Mouse (Mus musculus) MEL (cell line): ENCODE results near the gene Ilf2. TPM values are rescaled to one million over a fixed set of nuclear protein-coding genes. Genes with fewer than 3 reads are reported as not detected.

Experiments used
- DNase-seq: peaks from one replicate; pipeline ENCODE4 v3.0.0; 2011; ENCODE audit warnings: low read depth, low spot score
- H3K27ac ChIP-seq: 2 replicates; pipeline ENCODE4 v1.5.1; 2012; ENCODE audit warnings: low read depth, mild to moderate bottlenecking, control low read depth, low read length, moderate library complexity; ENCODE audit not compliant: control insufficient read depth
- H3K27me3 ChIP-seq, 2 experiments: fragments of 150-350 bp in 1 of 2; sonication (generic) in 1 of 2; 2 replicates each; pipeline ENCODE4 v1.6.1; 2012; ENCODE audit warnings: low read length in 2 of 2, mild to moderate bottlenecking in 2 of 2, improper control_type of control experiment in 1 of 2, moderate library complexity in 1 of 2; ENCODE audit not compliant: insufficient read depth in 2 of 2, control insufficient read depth in 1 of 2
- H3K36me3 ChIP-seq, 2 experiments: 2 replicates each; pipeline ENCODE4 v1.6.1; 2012 to 2014; ENCODE audit warnings: low read length in 2 of 2, improper control_type of control experiment in 1 of 2, inconsistent platforms in 1 of 2, mild to moderate bottlenecking in 1 of 2; ENCODE audit not compliant: insufficient read depth in 2 of 2, control insufficient read depth in 1 of 2
- H3K4me1 ChIP-seq, 2 experiments: fragments of 150-350 bp in 1 of 2; sonication (generic) in 1 of 2; 2 replicates each; pipeline ENCODE4 v1.6.1; 2012; ENCODE audit warnings: low read length in 2 of 2, improper control_type of control experiment in 1 of 2, mild to moderate bottlenecking in 1 of 2; ENCODE audit not compliant: insufficient read depth in 2 of 2, control insufficient read depth in 1 of 2
- H3K4me3 ChIP-seq, 2 experiments: fragments of 150-350 bp in 1 of 2; sonication (generic) in 1 of 2; 2 replicates each; pipeline ENCODE4 v1.5.1; 2012; ENCODE audit warnings: low read depth in 2 of 2, low read length in 2 of 2, mild to moderate bottlenecking in 2 of 2, moderate library complexity in 2 of 2, control low read depth in 1 of 2, improper control_type of control experiment in 1 of 2; ENCODE audit not compliant: control insufficient read depth in 1 of 2, insufficient read depth in 1 of 2
- H3K79me2 ChIP-seq: 2 replicates; pipeline ENCODE4 v1.6.1; 2012; ENCODE audit warnings: mild to moderate bottlenecking, low read length, moderate library complexity; ENCODE audit not compliant: control insufficient read depth, poor library complexity, insufficient read depth
- H3K9ac ChIP-seq: 2 replicates; pipeline ENCODE4 v1.6.1; 2012; ENCODE audit warnings: low read depth, mild to moderate bottlenecking, control low read depth, low read length, moderate library complexity; ENCODE audit not compliant: control insufficient read depth, poor library complexity, severe bottlenecking
- H3K9me3 ChIP-seq: fragments of 150-350 bp; sonication (generic); replicated peaks from 2 replicates; pipeline ENCODE4 v1.6.1; 2012; ENCODE audit warnings: mild to moderate bottlenecking, low read length, improper control_type of control experiment, moderate library complexity; ENCODE audit not compliant: insufficient read depth
- BHLHE40 ChIP-seq: IDR thresholded peaks from 2 replicates; pipeline ENCODE4 v1.6.1; 2012; ENCODE audit warnings: low read depth, mild to moderate bottlenecking, inconsistent platforms, low read length, improper control_type of control experiment, borderline replicate concordance
- CTCF ChIP-seq, 3 experiments: IDR thresholded peaks in 2 of 3; conservative IDR thresholded peaks in 1 of 3; 2 replicates each; pipeline ENCODE4 v1.5.1; 2011 to 2012; ENCODE audit warnings: low read length in 3 of 3, low read depth in 2 of 3, mild to moderate bottlenecking in 2 of 3, improper control_type of control experiment in 1 of 3, inconsistent platforms in 1 of 3, mixed read lengths in 1 of 3, moderate library complexity in 1 of 3; ENCODE audit not compliant: control insufficient read depth in 1 of 3, insufficient read depth in 1 of 3, poor library complexity in 1 of 3, severe bottlenecking in 1 of 3
- ETS1 ChIP-seq: IDR thresholded peaks from 2 replicates; pipeline ENCODE4 v1.6.1; 2012; ENCODE audit warnings: low read depth, mild to moderate bottlenecking, inconsistent platforms, low read length, improper control_type of control experiment, moderate library complexity
- GABPA ChIP-seq: IDR thresholded peaks from 2 replicates; pipeline ENCODE4 v1.6.1; 2012; ENCODE audit warnings: low read depth, mild to moderate bottlenecking, inconsistent platforms, low read length, improper control_type of control experiment, moderate library complexity
- HCFC1 ChIP-seq: IDR thresholded peaks from 2 replicates; pipeline ENCODE4 v1.6.1; 2012; ENCODE audit warnings: low read depth, mild to moderate bottlenecking, inconsistent platforms, low read length, improper control_type of control experiment, moderate library complexity
- KAT2A ChIP-seq: conservative IDR thresholded peaks from 2 replicates; pipeline ENCODE4 v1.6.1; 2012; ENCODE audit warnings: low read depth, low read length, improper control_type of control experiment, inconsistent platforms
- MAFK ChIP-seq: IDR thresholded peaks from 2 replicates; pipeline ENCODE4 v1.6.1; 2011; ENCODE audit warnings: low read depth, mild to moderate bottlenecking, low read length, improper control_type of control experiment, borderline replicate concordance
- MEF2A ChIP-seq: IDR thresholded peaks from 2 replicates; pipeline ENCODE4 v1.6.1; 2014; ENCODE audit warnings: low read depth, mild to moderate bottlenecking, inconsistent platforms, low read length, improper control_type of control experiment; ENCODE audit not compliant: poor library complexity, insufficient replicate concordance, severe bottlenecking; ENCODE audit errors: extremely low read depth
- MXI1 ChIP-seq: IDR thresholded peaks from 2 replicates; pipeline ENCODE4 v1.6.1; 2011; ENCODE audit warnings: mild to moderate bottlenecking, low read depth, low read length, improper control_type of control experiment
- POLR2A ChIP-seq, 2 experiments: IDR thresholded peaks; 2 replicates each; pipeline ENCODE4 v1.6.1; 2011 to 2012; ENCODE audit warnings: low read length in 2 of 2, mild to moderate bottlenecking in 2 of 2, control low read depth in 1 of 2, improper control_type of control experiment in 1 of 2, low read depth in 1 of 2, moderate library complexity in 1 of 2; ENCODE audit not compliant: control insufficient read depth in 1 of 2, insufficient read depth in 1 of 2, poor library complexity in 1 of 2
- POLR2AphosphoS2 ChIP-seq: IDR thresholded peaks from 2 replicates; pipeline ENCODE4 v1.6.1; 2011; ENCODE audit warnings: low read length, improper control_type of control experiment
- POLR2AphosphoS5 ChIP-seq: IDR thresholded peaks from 2 replicates; pipeline ENCODE4 v1.6.1; 2012; ENCODE audit warnings: low read depth, borderline replicate concordance, mild to moderate bottlenecking, inconsistent platforms, low read length, moderate library complexity, mixed read lengths
- RAD21 ChIP-seq: IDR thresholded peaks from 2 replicates; pipeline ENCODE4 v1.6.1; 2011; ENCODE audit warnings: mild to moderate bottlenecking, low read depth, low read length, improper control_type of control experiment
- TAL1 ChIP-seq: IDR thresholded peaks from 2 replicates; pipeline ENCODE4 v1.6.1; 2012; ENCODE audit warnings: mild to moderate bottlenecking, inconsistent platforms, low read length, moderate library complexity, mixed read lengths
- TCF12 ChIP-seq: IDR thresholded peaks from 2 replicates; pipeline ENCODE4 v1.6.1; 2014; ENCODE audit warnings: low read depth, mild to moderate bottlenecking, inconsistent platforms, low read length, improper control_type of control experiment, moderate library complexity
- ZC3H11A ChIP-seq: IDR thresholded peaks from 2 replicates; pipeline ENCODE4 v1.6.1; 2012; ENCODE audit warnings: low read depth, mild to moderate bottlenecking, inconsistent platforms, low read length, improper control_type of control experiment
- ZMIZ1 ChIP-seq: IDR thresholded peaks from 2 replicates; pipeline ENCODE4 v1.6.1; 2012; ENCODE audit warnings: low read depth, mild to moderate bottlenecking, inconsistent platforms, low read length, improper control_type of control experiment, moderate library complexity
- ZNF384 ChIP-seq: IDR thresholded peaks from 2 replicates; pipeline ENCODE4 v1.6.1; 2012; ENCODE audit warnings: low read depth, mild to moderate bottlenecking, inconsistent platforms, low read length, improper control_type of control experiment
- polyA plus RNA-seq, 2 experiments: library from polyadenylated mRNA; stranded (reverse) in 1 of 2; unstranded in 1 of 2; fragments of >175 nt in 1 of 2; fragments of >200 nt in 1 of 2; gene quantifications; 2 replicates each; pipeline versions ENCODE4 v1.2.1 to v1.2.4; 2012; ENCODE audit warnings: low replicate concordance in 2 of 2, low read depth in 1 of 2; ENCODE audit not compliant: insufficient read length in 2 of 2, insufficient read depth in 1 of 2, missing spikeins in 1 of 2
- total RNA-seq: library from RNA; depleted of rRNA; stranded (reverse); fragments of 300-350 nt; gene quantifications from 2 replicates; pipeline ENCODE4 v1.2.3, GENCODE M21; 2012

The Ilf2 gene
- total and polyA plus RNA-seq, 3 experiments, result 107 to 223 (median 175) TPM

DNA sequence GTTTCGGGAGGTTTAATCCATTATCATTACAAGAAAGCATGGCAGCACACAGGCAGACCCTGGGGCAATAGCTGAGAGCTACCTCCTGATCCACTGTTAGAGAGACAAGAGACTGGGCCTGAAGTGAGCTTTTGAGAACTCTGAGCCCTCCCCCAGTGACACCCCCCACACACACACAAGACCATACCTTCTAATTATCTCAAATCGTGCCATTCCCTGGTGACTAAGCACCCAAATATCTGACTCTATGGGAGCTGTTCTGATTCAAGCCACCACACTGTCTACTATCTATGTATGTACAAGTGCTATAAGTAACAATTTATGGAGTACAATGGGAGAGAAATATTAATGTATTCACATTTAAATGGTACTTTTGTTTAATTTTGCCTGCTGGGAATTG lies 35.2 kb upstream of the Ilf2 start:
- Histone ChIP-seq H3K79me2 (no peaks in the 10 kb centered on the region), H3K27me3 (no peaks in the 10 kb centered on the region), H3K9me3 (no peaks in the 10 kb centered on the region), H3K36me3 (peaks cover 0 to 6% of the 10 kb centered on the region in 2 experiments; a peak in 2 of 4 replicates), H3K4me1 (peaks cover 0 to 5% of the 10 kb centered on the region in 2 experiments; a peak in 1 of 4 replicates), H3K27ac (no peak overlapping the region), H3K4me3 (no peak overlapping the region), H3K9ac (no peak overlapping the region)
- DNase-seq, result no peak
- TF ChIP-seq ETS1 (no peak), GABPA (no peak), RAD21 (no peak)

GRCm38 (mm10) chr3:90443977-90444376 lies 31.9 kb upstream of the Ilf2 start:
- Histone ChIP-seq H3K4me3 (no peak overlapping the region), H3K27me3 (no peaks in the 10 kb centered on the region), H3K9me3 (no peaks in the 10 kb centered on the region), H3K36me3 (peaks cover 0 to 9% of the 10 kb centered on the region in 2 experiments; a peak in 2 of 4 replicates), H3K79me2 (no peaks in the 10 kb centered on the region; the same call in 1 of the 2 replicates), H3K27ac (no peak overlapping the region), H3K9ac (no peak overlapping the region), H3K4me1 (peaks cover 3 to 16% of the 10 kb centered on the region in 2 experiments)
- DNase-seq, result no peak
- TF ChIP-seq ZC3H11A (no peak), GABPA (no peak), MXI1 (no peak), HCFC1 (no peak), CTCF (IDR thresholded peaks at IDR 0.05 in 2 of 3, conservative IDR thresholded peaks at IDR 0.05 in 1 of 3; ENCODE audit: control insufficient read depth in 1 of 3, insufficient read depth in 1 of 3, low read depth in 2 of 3, low read length in 3 of 3, poor library complexity in 1 of 3, severe bottlenecking in 1 of 3) (no peak), POLR2A (IDR thresholded peaks at IDR 0.05; ENCODE audit: control insufficient read depth in 1 of 2, insufficient read depth in 1 of 2, low read depth in 1 of 2, low read length in 2 of 2, poor library complexity in 1 of 2) (no peak), TCF12 (no peak), MEF2A (no peak), KAT2A (no peak), MAFK (no peak), ETS1 (no peak)

- Histone ChIP-seq H3K27me3 (no peaks in the 10 kb centered on the region; a peak in 1 of 4 replicates), H3K4me3 (0 out of 4 replicates have a peak overlapping the region, but pooled peaks of 1 of the 2 experiments have one; percentile 37), H3K27ac (no peak overlapping the region), H3K79me2 (no peaks in the 10 kb centered on the region; the same call in 1 of the 2 replicates), H3K36me3 (peaks cover 0 to 9% of the 10 kb centered on the region in 2 experiments; a peak in 2 of 4 replicates), H3K9ac (no peak overlapping the region), H3K9me3 (no peaks in the 10 kb centered on the region), H3K4me1 (peaks cover 3 to 16% of the 10 kb centered on the region in 2 experiments)
- DNase-seq, result no peak
- TF ChIP-seq POLR2AphosphoS5 (no peak), ZNF384 (peak; percentile 91), GABPA (no peak), ZMIZ1 (no peak), POLR2AphosphoS2 (no peak), CTCF (IDR thresholded peaks at IDR 0.05 in 2 of 3, conservative IDR thresholded peaks at IDR 0.05 in 1 of 3; ENCODE audit: control insufficient read depth in 1 of 3, insufficient read depth in 1 of 3, low read depth in 2 of 3, low read length in 3 of 3, poor library complexity in 1 of 3, severe bottlenecking in 1 of 3) (no peak), BHLHE40 (no peak), TAL1 (no peak), POLR2A (IDR thresholded peaks at IDR 0.05; ENCODE audit: control insufficient read depth in 1 of 2, insufficient read depth in 1 of 2, low read depth in 1 of 2, low read length in 2 of 2, poor library complexity in 1 of 2) (no peak)
Observed at GRCm38 (mm10) chr3:90445417-90446200, 30.3 kb upstream of the Ilf2 start.
